Mouse (Mus musculus) Patski (cell line): ENCODE measurements at regions not wholly inside any gene's neighbourhood (a gene's known extent, or its start where the extent isn't known, plus 50 kb on each side); places are given as distances from the start of the nearest gene placed in this dataset.

Experiments used
- ATAC-seq: fragments of 100-300 bp; one replicate; pipeline ENCODE4 v1.8.0; 2021
- CTCF ChIA-PET: fragments of 350-600 bp; sonication (Branson Sonifier 250); formaldehyde crosslinking; loops from one replicate; lab custom pipeline; 2022; ENCODE audit warnings: inconsistent platforms; lab: Charles Lee
- POLR2A ChIA-PET: fragments of 350-600 bp; sonication (Branson Sonifier 250); formaldehyde crosslinking; loops from one replicate; lab custom pipeline; 2022; ENCODE audit warnings: antibody characterized with exemption, inconsistent platforms; lab: Charles Lee
- DNase-seq: peaks from one replicate; pipeline ENCODE4 v3.0.0-alpha.2; 2011; ENCODE audit warnings: low read depth, low spot score
- H3K27me3 ChIP-seq: fragments of 371-371 bp; one replicate; pipeline ENCODE4 v1.5.1; 2021
- CTCF ChIP-seq: fragments of 100-300 bp; IDR thresholded peaks from one replicate; pipeline ENCODE4 v1.5.1; 2021
- in situ Hi-C: fragments of 300-500 bp; cut with MboI; formaldehyde crosslinking; loops from 3 replicates; pipeline ENCODE4 v1.11.1; 2018; ENCODE audit warnings: low pct_unique_long_range_greater_than_20kb, mixed read lengths

GRCm38 (mm10) chr3:47668824-47669223, 1220.8 kb upstream of the Pabpc4l start:
- ATAC-seq: no peak

DNA sequence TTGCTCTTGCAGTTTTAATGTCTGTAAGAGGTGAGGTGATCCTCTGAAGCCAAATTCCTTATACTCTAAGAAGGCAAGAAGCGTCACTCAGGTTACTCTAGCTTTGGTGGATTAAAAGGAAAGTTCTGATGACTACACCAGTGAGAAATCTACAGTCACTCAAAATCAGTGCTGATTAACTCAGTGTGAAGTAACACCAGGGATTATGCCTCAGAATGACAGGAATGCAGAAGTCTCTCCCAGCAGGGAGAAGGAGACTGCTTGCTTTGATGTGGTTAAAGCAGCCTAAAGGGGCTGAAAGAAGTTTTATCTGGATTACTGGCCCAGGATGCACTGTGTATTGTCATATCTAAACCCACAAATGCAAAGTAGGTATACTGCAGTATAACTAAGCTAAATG, 1214.5 kb upstream of the Pabpc4l start:
- DNase-seq (peak; percentile 4), ATAC-seq (peak; percentile 39)
- ChIA-PET POLR2A (no interaction called here), CTCF (no interaction called here)
- H3K27me3 ChIP-seq: no peaks in the 10 kb centered on the region
- TF ChIP-seq CTCF: no peak
- in situ Hi-C loops: no loop called here

More at GRCm38 (mm10) chr3:47668824-47669223, 1220.8 kb upstream of the Pabpc4l start:
- POLR2A ChIA-PET: no interaction called here
- TF ChIP-seq CTCF: no peak
- no peaks in the 10 kb centered on the region for H3K27me3 ChIP-seq
- CTCF ChIA-PET: no interaction called here
- DNase-seq: no peak
- in situ Hi-C loops: no loop called here

DNA sequence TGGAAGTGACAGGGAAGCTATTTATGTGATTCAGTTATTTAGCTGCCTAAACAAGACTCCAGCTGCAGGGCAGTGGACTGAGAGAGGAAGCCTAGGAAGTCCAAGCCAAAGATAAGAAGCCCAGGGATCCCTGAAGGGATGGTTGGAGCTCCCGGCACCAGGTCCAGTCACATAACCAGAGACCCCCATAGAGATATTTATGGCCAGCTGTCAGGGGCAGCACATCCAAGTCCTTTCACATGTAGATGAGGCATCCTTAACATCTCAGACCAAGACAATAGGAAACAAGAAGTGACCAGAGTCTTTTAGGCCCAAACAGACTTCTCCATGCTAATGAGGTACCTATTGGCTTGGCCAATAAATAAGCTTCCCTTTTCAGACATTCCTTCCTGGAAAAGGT, 1212.5 kb upstream of the Pabpc4l start:
- CTCF ChIA-PET: interaction anchor here (0.7 kb wide), 1 partner anchor 11 kb away, joined by 4 read pairs; no protein-coding TSS in a partner anchor
- POLR2A ChIA-PET: no interaction called here

More for the DNA sequence above, 1212.5 kb upstream of the Pabpc4l start:
- in situ Hi-C loops: no loop called here
- TF ChIP-seq CTCF: no peak
- DNase-seq (no peak), ATAC-seq (no peak)
- H3K27me3 ChIP-seq: no peaks in the 10 kb centered on the region
